Mouse (Mus musculus): Measurements from ENCODE around the gene Krt8. TPM values are rescaled to one million over a fixed set of nuclear protein-coding genes. Genes with fewer than 3 reads are reported as not detected.

Gene Krt8
- polyA plus RNA-seq, 1 experiment from 2014 or later: 3.9 TPM

GRCm38 (mm10) chr15:101988119-101988518, 16.2 kb downstream of the Krt8 start:
- peak; percentile 32; the same call in 1 of the 2 replicates for ATAC-seq (replicated peaks)
- Histone ChIP-seq H3K27me3 (no peaks in the 10 kb centered on the region), H3K36me3 (no peaks in the 10 kb centered on the region), H3K4me1 (0 out of 2 replicates have a peak, but pooled peaks cover 7% of the 10 kb centered on the region), H3K9me3 (no peaks in the 10 kb centered on the region), H3K9ac (replicated peaks) (no peak overlapping the region), H3K4me3 (no peak overlapping the region), H3K27ac (replicated peaks) (no peak overlapping the region), H3K4me2 (replicated peaks) (no peak overlapping the region)
- WGBS: 0% methylated on average over 10 of the region's 10 CpGs

DNA sequence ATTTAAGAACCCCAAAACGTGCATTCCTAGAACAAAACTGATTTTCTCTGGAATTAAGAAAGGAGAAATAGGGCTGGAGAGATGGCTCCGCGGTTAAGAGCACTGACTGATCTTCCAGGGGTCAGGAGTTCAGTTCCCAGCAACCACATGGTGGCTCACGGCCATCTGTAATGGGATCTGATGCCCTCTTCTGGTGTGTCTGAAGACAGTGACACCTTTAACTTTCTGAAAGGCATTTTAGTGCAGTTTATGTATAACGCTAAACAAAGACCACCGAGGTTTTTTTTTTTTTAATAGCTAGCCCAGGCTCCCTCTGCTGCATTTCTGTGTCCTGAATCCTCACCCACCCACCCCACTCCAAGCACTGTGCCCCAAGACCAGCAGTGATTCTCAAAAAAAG, 19.5 kb downstream of the Krt8 start:
- H3K4me3 ChIP-seq: no peak overlapping the region
- H3K4me2 ChIP-seq (replicated peaks): peak overlapping the region; percentile 46; the same call in 1 of the 2 replicates
- H3K9ac ChIP-seq (replicated peaks): peak overlapping the region; percentile 24; the same call in 1 of the 2 replicates
- no peaks in the 10 kb centered on the region for H3K9me3 ChIP-seq
- H3K27me3 ChIP-seq: no peaks in the 10 kb centered on the region
- H3K36me3 ChIP-seq: no peaks in the 10 kb centered on the region
- no peak for ATAC-seq (replicated peaks)
- H3K4me1 ChIP-seq: 0 out of 2 replicates have a peak, but pooled peaks cover 7% of the 10 kb centered on the region
- 19% methylated on average over 6 of the region's 6 CpGs for WGBS
- H3K27ac ChIP-seq (replicated peaks): no peak overlapping the region

DNA sequence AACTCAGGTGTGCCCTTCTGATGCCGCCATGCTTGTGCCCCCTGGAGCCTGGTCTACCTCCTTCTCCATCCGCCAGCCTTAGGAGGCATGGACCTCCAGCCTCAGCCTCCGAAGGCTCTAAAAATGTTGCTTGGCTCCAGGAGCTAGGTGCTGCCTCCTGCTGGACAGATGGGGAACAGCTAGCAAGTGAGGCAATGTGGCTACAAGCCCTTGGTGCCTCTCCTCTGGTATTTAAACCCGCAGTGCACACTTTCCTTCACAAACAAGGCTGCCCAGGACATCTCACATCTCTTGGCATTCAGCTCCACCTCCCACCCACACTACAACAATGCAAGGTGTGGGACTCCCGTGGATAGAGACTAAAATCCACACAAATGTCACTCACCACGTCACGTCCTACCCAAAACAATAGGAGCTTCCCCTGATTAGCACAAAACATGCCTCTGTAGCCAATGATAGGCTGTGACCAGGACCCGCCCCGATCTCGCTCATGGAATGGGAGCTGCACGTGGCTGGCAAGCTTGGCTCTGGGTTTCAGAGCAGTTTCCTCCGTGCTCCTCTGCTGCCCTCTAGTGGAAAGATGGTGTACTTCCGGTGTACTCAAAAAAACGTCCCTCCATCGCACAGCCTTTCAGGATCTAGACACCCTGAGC, 20.2 kb downstream of the Krt8 start:
- 0 out of 2 replicates have a peak, but pooled peaks cover 7% of the 10 kb centered on the region for H3K4me1 ChIP-seq
- peak overlapping the region; percentile 29 for H3K4me3 ChIP-seq
- H3K27me3 ChIP-seq: no peaks in the 10 kb centered on the region
- WGBS: 2% methylated on average over 15 of the region's 15 CpGs
- H3K9ac ChIP-seq (replicated peaks): peak overlapping the region; percentile 29
- peak overlapping the region; percentile 46 for H3K4me2 ChIP-seq (replicated peaks)
- H3K9me3 ChIP-seq: no peaks in the 10 kb centered on the region
- H3K27ac ChIP-seq (replicated peaks): peak overlapping the region; percentile 83
- H3K36me3 ChIP-seq: no peaks in the 10 kb centered on the region
- peak; percentile 98 for ATAC-seq (replicated peaks)

DNA sequence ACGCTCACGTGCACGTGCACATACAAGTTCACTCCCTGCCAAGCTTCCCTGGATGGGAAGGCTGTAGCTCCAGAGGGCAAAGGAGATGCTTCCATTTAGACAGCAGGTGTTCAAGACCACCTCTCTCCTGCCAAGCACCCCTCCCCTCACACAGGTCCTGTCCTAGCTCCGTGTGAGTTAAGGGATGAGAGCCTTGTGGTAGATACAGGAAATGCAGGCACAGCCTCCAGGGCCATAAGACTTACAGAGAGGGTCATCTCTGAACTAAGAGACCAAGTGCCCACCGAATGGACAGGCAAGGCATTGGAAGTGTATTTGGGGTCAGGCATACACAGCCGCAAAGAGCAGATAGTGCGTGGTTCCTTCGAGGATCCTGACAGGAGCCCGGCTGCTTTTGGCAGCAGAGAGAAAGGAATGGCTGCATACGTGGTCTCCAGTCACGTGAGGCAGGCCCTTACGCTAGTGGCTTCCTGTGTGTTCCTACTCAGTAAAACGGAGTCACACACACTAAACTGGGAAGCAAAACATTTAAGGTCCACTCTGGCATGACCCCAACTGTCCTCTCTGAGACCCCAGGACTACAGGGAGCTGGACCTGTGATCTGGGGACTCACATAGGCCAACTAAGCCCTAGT, 20.9 kb downstream of the Krt8 start:
- peak overlapping the region; percentile 83 for H3K27ac ChIP-seq (replicated peaks)
- WGBS: 80% methylated on average over 13 of the region's 13 CpGs
- H3K9ac ChIP-seq (replicated peaks): peak overlapping the region; percentile 29; the same call in 1 of the 2 replicates
- 0 out of 2 replicates have a peak overlapping the region, but pooled peaks have one; percentile 29 for H3K4me3 ChIP-seq
- H3K4me2 ChIP-seq (replicated peaks): peak overlapping the region; percentile 46
- no peak for ATAC-seq (replicated peaks)
- no peaks in the 10 kb centered on the region for H3K27me3 ChIP-seq
- H3K9me3 ChIP-seq: no peaks in the 10 kb centered on the region
- H3K36me3 ChIP-seq: no peaks in the 10 kb centered on the region
- 0 out of 2 replicates have a peak, but pooled peaks cover 7% of the 10 kb centered on the region for H3K4me1 ChIP-seq

GRCm38 (mm10) chr15:101980849-101981248, 23.4 kb downstream of the Krt8 start:
- Histone ChIP-seq H3K27ac (replicated peaks) (no peak overlapping the region), H3K9ac (replicated peaks) (no peak overlapping the region), H3K4me2 (replicated peaks) (no peak overlapping the region), H3K36me3 (no peaks in the 10 kb centered on the region), H3K4me3 (no peak overlapping the region), H3K27me3 (no peaks in the 10 kb centered on the region), H3K9me3 (no peaks in the 10 kb centered on the region), H3K4me1 (peaks cover 17% of the 10 kb centered on the region)
- ATAC-seq (replicated peaks): no peak
- WGBS: 64% methylated on average over 6 of the region's 6 CpGs

- Histone ChIP-seq H3K27ac (replicated peaks) (no peak overlapping the region), H3K4me1 (peaks cover 15% of the 10 kb centered on the region), H3K4me2 (replicated peaks) (peak overlapping the region; percentile 91), H3K9ac (replicated peaks) (peak overlapping the region; percentile 49), H3K36me3 (no peaks in the 10 kb centered on the region), H3K9me3 (no peaks in the 10 kb centered on the region), H3K27me3 (no peaks in the 10 kb centered on the region), H3K4me3 (peak overlapping the region; percentile 40)
- WGBS: 3% methylated on average over 39 of the region's 39 CpGs
- ATAC-seq (replicated peaks): peak; percentile 62
These were observed 27.1 kb downstream of the Krt8 start for GRCm38 (mm10) chr15:101977043-101977726.

DNA sequence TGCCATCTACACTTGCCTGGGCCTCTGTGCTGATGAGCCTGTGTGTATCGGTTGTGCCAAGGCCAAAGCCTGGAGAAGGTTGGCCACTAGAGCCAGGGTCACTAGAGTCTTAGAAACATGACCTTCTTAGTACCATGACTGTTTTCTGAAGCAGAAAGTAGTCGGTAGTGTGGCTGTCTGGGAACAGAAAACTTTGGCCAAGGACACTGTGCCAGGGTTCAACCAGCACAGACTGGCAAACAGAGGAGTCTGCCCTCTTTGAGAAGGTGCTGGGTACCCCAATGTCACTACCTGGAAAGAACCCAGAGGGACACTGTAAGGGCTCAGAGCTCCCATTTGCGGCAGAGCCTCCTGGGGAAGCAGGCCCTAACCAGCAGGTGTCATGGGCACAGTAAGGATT, 27.6 kb downstream of the Krt8 start:
- Histone ChIP-seq H3K27ac (replicated peaks) (no peak overlapping the region), H3K9ac (replicated peaks) (no peak overlapping the region), H3K4me1 (peaks cover 15% of the 10 kb centered on the region), H3K4me3 (no peak overlapping the region), H3K36me3 (no peaks in the 10 kb centered on the region), H3K4me2 (replicated peaks) (0 out of 2 replicates have a peak overlapping the region, but pooled peaks have one; percentile 91), H3K27me3 (no peaks in the 10 kb centered on the region), H3K9me3 (no peaks in the 10 kb centered on the region)
- WGBS: 63% methylated on average over 3 of the region's 3 CpGs
- ATAC-seq (replicated peaks): no peak

GRCm38 (mm10) chr15:101976023-101976422, 28.3 kb downstream of the Krt8 start:
- Histone ChIP-seq H3K27me3 (no peaks in the 10 kb centered on the region), H3K9ac (replicated peaks) (no peak overlapping the region), H3K4me2 (replicated peaks) (no peak overlapping the region), H3K4me1 (peaks cover 15% of the 10 kb centered on the region), H3K36me3 (no peaks in the 10 kb centered on the region), H3K27ac (replicated peaks) (no peak overlapping the region), H3K9me3 (no peaks in the 10 kb centered on the region), H3K4me3 (no peak overlapping the region)
- WGBS: 86% methylated on average over 5 of the region's 5 CpGs
- ATAC-seq (replicated peaks): no peak

DNA sequence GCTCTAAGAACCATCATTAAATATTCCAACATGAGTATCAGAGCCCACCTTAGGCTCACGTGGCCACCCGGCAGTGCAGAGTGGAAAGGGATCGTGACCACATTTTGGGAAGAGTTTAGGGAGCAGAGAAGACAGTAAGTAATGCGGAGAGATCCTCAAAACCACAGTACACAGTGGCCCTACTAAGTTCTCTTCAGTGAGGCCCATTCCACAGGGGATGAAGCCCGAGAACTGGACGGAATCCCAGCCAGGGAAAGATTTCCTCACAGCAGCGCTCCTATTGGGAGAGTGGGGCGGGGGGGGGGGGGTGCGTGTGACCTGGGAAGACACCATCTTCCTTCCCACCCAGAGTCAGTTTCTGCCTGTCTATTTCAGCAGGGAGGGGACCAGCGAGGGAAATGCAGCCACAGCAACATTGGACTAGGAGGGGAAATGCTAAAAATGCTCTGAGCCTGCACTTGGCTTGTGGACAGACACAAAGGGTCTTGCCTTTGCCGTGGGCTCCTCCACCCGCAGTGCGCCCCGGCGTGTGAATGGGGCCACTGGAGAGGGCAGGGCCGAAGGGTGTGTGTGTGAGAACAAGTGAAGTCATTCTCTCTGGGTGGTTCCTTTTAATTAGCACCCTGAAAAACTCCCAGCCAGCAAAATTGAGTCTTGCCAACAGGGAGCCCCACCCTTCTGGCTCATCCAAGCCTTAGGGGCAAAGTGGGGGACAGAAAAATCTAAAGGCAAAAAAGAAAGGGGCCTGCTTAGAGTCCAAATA, 30.0 kb downstream of the Krt8 start:
- H3K4me2 ChIP-seq (replicated peaks): no peak overlapping the region
- H3K9ac ChIP-seq (replicated peaks): no peak overlapping the region
- peak; percentile 40; the same call in 1 of the 2 replicates for ATAC-seq (replicated peaks)
- H3K27ac ChIP-seq (replicated peaks): no peak overlapping the region
- 55% methylated on average over 14 of the region's 16 CpGs for WGBS
- H3K36me3 ChIP-seq: no peaks in the 10 kb centered on the region
- H3K9me3 ChIP-seq: no peaks in the 10 kb centered on the region
- no peak overlapping the region for H3K4me3 ChIP-seq
- peaks cover 15% of the 10 kb centered on the region for H3K4me1 ChIP-seq
- no peaks in the 10 kb centered on the region for H3K27me3 ChIP-seq

DNA sequence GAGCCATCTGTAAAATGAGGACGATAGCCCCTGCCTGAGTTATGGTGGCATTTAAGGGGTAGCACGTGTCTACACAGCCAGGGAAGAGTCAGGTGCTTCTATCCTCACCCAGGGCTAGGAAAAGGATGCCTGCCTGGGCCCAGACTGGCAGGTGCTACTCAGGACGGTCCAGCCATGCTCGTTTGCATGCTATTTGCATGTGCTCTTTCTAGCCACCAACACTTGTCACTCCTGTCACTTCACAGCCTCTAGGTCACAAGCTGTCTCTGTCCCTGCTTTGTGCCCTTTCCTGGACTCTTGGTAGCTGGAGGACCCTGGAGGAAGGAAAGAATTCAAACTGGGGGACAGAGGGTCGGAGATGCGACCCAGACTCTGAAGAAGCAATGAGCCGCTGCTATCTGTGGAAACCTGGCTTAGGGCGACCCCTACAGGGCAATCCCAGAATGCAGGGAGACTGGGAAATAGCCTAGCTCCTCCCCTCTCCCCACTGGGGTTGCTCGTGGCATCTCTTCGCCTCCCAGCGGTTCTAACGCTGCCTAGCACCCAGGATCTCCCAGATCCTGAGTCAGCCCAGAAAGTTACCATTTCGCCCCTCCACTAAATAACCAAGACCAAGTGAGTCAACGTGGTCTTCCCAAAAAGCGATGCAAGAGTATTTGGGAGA, 30.7 kb downstream of the Krt8 start:
- Histone ChIP-seq H3K4me2 (replicated peaks) (no peak overlapping the region), H3K27me3 (no peaks in the 10 kb centered on the region), H3K36me3 (no peaks in the 10 kb centered on the region), H3K4me3 (no peak overlapping the region), H3K9ac (replicated peaks) (0 out of 2 replicates have a peak overlapping the region, but pooled peaks have one; percentile 13), H3K27ac (replicated peaks) (no peak overlapping the region), H3K9me3 (no peaks in the 10 kb centered on the region), H3K4me1 (peaks cover 15% of the 10 kb centered on the region)
- ATAC-seq (replicated peaks): peak; percentile 55
- WGBS: 10% methylated on average over 15 of the region's 15 CpGs

DNA sequence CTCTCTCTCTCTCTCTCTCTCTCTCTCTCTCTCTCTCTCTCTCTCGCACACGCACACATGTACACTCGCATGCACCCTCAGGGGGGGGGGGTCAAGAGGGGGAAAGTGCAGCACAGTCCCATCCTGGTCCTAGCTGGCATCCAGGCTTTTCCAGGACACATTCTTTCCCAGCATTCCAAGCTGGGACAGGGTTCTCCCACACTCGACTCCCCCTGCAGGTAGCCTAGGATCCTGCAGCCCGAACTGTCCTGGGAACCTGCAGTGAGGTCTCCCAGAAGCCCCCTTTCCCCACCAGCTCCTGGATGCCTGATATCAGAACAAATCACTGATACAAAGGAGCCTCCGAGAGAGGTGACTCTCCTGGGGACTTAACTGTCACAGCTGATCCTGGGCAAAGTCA, 33.7 kb downstream of the Krt8 start:
- no peaks in the 10 kb centered on the region for H3K9me3 ChIP-seq
- WGBS: 8% methylated on average over 3 of the region's 6 CpGs
- no peak overlapping the region for H3K4me3 ChIP-seq
- no peak for ATAC-seq (replicated peaks)
- no peaks in the 10 kb centered on the region for H3K27me3 ChIP-seq
- H3K4me2 ChIP-seq (replicated peaks): no peak overlapping the region
- no peak overlapping the region for H3K27ac ChIP-seq (replicated peaks)
- no peak overlapping the region for H3K9ac ChIP-seq (replicated peaks)
- H3K4me1 ChIP-seq: 0 out of 2 replicates have a peak, but pooled peaks cover 4% of the 10 kb centered on the region
- no peaks in the 10 kb centered on the region for H3K36me3 ChIP-seq
